Mouse (Mus musculus) 3T3-L1 (cell line): ENCODE results near the gene Ccdc93.

Experiments used
- DNase-seq: peaks from one replicate; pipeline ENCODE4 v3.0.0-alpha.2; 2015; ENCODE audit warnings: low read depth, low spot score

Ccdc93 gene

GRCm38 (mm10) chr1:121511966-121512365, 81.1 kb downstream of the Ccdc93 start:
- no peak for DNase-seq

GRCm38 (mm10) chr1:121518609-121519008, 87.8 kb downstream of the Ccdc93 start:
- no peak for DNase-seq

- no peak for DNase-seq
These were observed 96.2 kb downstream of the Ccdc93 start for GRCm38 (mm10) chr1:121527061-121527460.

GRCm38 (mm10) chr1:121527600-121528398, 97.0 kb downstream of the Ccdc93 start:
- DNase-seq: no peak

GRCm38 (mm10) chr1:121528399-121528720, 97.5 kb downstream of the Ccdc93 start, which contains the start of gene Htr5b:
Gene Htr5b, minus strand, starts transcription at chr1:121528465.
- DNase-seq: no peak

- peak; percentile 64 for DNase-seq
These were observed 98.4 kb downstream of the Ccdc93 start for GRCm38 (mm10) chr1:121529286-121529685.

- no peak for DNase-seq
These were observed 100.6 kb downstream of the Ccdc93 start for GRCm38 (mm10) chr1:121531439-121531838.

- DNase-seq: no peak
These were observed 109.5 kb downstream of the Ccdc93 start for GRCm38 (mm10) chr1:121540361-121540760.

- DNase-seq: no peak
These were observed 116.0 kb downstream of the Ccdc93 start for GRCm38 (mm10) chr1:121546844-121547243.

- no peak for DNase-seq
These were observed 117.8 kb downstream of the Ccdc93 start for GRCm38 (mm10) chr1:121548667-121549066.

GRCm38 (mm10) chr1:121549456-121549855, 118.6 kb downstream of the Ccdc93 start:
- DNase-seq: peak; percentile 18

- DNase-seq: no peak
These were observed 120.1 kb downstream of the Ccdc93 start for GRCm38 (mm10) chr1:121550801-121551456.

- no peak for DNase-seq
These were observed 120.6 kb downstream of the Ccdc93 start for GRCm38 (mm10) chr1:121551457-121551835.
